Mouse (Mus musculus) cerebellum, postnatal 10 days (tissue): ENCODE measurements around the gene Slc16a10.
A peak's percentile ranks its signal among the peaks of the same experiment; 100 is the strongest.

Source experiments
- DNase-seq, 2 experiments: peaks; one replicate each; pipeline ENCODE4 v3.0.0; 2021; ENCODE audit warnings: mixed read lengths in 2 of 2

The Slc16a10 gene

DNA sequence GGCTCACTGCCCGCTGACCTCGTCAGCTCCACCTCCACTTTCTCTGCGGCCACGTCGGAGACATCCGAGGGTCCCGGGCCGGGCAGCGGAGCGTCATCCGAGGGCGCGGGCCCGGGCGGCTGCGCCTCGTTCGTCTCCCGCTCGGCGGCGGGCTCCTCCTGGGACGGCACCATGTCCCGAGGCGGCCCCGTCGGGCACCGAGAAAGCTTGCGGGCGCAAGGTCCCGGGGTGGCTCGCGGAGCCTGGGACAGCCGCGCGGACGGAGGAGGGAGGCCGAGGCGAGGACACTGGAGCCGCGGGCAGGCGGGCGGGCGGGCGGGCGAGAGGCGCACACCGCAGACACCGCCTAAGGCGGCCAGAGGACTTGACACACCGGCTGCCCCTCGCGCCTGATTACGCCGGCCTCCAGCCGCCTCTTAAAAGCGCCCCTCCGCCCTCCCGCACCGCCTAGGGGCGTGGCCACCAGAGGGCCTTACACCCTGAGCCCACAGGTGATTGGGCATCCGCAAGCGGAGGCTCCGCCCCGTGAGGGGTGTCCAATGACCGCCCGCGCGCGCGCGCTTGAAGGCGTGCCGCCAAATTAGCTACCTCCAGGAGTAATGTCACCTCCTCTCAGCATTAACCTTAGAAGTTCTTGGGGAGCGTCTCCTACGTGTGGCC lies at the start of gene Slc16a10:
Gene Slc16a10, minus strand, starts transcription at position 395 of the 660 bp plus-strand sequence.
- DNase-seq, result peak; percentile 97 to 98

DNA sequence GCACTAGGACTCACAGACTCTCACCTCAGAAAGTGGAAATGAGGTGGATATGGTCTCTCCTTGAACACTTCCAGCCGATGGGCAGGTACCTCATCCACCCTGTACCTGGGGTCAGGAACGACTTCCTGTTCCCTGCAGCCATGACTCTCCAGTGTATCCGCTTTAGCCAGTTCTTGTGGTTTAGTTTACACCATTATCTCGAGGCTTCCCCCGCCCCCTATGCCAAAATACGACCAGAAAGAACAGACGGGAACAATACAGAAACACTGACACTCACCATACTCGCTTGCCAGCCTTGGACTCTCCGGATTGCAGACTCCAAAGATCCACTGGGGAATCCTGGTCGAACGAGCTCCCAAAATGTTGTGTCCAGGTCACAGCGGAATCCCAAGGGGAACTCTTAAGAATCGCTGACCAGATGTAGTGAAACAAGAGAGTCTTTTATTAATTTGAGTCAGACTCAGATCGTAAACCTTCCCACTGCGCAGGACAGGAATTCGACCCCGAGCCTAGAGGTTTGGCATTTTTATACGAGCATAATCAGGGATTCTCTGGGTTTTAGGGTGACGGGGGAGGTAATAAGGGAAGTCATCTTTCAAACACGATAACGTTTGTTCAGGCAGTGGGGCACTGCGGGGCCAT lies 49.4 kb upstream of the Slc16a10 start:
- no peak for DNase-seq

DNA sequence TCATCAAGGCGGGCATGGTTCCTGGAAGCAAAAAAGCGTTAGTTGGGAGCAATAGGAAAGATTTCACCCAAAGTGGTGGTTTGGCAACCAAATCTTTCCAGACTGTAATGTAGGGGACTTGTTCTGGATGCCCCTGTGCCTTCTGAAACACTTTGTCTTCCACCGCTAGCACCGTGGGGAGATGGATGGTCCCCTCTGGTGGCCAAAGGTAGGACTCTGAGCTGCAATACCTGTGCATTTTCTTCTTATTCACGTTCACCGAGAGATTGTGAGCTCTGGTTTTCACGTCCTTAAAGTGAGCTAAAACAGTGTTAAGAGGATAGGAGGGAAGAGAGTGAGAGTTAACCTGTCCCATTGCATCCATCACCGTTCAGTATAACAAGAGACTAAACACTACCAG lies 48.8 kb upstream of the Slc16a10 start:
- DNase-seq, result no peak

DNA sequence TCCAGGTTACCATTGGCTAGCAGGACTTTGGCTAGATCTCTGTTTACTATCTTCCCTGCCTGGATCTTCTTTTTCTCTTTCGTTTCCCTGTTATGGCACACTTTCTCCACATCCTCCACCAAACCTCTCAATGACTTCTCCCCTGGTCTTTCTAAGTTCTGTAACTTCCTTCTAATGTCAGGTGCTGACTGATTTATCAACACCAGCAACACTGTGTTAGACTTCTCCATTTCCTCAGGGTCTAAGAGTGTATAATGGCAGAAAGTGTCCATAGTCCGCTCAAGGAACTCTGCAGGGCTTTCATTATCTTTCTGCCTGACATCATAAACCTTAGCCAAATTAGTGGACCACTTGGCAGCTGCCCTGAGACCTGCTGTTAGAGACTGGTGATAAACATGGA lies 47.6 kb upstream of the Slc16a10 start:
- DNase-seq, result peak in 1 of 2 experiments; percentile 12

DNA sequence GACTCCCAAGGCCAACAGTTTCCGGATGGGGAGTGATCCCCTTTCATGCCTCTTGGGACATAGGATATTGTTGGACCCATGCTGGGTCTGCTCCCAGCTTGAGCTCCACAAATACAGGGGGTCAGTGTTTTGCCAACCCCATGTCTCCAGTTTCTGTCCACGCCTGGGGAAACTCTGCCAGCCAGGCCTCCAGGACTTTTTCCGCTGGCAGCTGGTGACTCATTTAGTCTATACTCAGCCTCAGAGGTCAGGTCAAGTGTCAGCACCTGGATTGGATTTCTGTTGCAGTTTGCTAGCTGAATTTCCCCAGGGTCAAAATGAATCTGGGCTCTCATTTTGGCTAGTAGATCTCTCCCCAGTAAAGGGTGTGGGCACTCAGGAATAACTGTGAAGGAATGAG lies 46.8 kb upstream of the Slc16a10 start:
- no peak for DNase-seq

DNA sequence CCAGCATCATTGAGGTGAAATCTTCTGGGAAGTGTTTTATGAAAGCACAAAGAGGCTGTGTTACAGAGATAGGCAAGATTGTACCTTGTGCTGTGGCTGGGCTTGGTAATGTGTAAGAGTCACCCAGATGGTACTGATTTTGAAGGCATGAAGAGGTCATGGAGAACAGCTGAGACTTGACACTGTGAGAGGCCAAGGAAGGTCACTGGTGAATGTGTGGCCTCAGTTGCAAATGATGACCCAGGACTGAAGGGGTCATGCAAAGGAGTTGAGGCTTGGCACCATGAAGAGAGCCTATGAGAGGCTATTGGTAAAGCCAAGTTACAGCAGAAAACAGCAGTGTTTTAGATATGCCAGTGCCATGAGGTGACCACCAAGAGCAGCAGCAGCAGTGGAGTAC lies 43.9 kb upstream of the Slc16a10 start:
- DNase-seq, result no peak

DNA sequence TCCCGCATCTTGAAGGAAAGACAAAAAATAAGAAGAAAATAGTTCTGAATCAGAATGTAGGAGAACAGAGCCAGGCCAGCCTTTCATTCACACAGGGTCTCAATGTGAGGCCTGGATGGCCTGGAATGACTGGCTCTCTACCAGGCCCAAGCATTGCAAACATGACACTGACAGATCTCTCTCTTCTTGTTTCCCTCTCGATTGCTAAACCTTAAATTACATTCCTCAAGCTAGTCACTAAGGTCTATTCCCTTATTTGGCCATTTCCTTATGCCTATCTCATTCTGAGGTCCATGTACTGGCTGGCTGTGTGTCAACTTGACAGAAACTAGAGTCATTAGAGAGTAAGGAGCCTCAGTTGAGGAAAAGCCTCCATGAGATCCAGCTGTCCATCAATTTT lies 38.0 kb upstream of the Slc16a10 start:
- DNase-seq, result no peak

DNA sequence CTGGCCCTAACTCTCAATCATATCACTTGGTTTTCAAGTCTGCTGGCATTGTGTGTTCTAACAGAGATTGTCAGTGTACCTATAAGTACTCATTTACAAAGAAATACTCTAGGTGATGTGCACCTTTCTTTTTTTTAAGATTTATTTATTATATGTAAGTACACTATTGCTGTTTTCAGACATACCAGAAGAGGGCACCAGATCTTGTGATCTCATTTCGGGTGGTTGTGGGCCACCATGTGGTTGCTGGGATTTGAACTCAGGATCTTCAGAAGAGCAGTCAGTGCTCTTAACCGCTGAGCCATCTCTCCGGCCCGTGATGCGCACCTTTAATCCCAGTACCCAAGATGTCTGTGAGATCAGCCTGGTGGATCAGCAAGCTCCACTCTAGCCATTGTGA lies 37.1 kb upstream of the Slc16a10 start:
- no peak for DNase-seq

DNA sequence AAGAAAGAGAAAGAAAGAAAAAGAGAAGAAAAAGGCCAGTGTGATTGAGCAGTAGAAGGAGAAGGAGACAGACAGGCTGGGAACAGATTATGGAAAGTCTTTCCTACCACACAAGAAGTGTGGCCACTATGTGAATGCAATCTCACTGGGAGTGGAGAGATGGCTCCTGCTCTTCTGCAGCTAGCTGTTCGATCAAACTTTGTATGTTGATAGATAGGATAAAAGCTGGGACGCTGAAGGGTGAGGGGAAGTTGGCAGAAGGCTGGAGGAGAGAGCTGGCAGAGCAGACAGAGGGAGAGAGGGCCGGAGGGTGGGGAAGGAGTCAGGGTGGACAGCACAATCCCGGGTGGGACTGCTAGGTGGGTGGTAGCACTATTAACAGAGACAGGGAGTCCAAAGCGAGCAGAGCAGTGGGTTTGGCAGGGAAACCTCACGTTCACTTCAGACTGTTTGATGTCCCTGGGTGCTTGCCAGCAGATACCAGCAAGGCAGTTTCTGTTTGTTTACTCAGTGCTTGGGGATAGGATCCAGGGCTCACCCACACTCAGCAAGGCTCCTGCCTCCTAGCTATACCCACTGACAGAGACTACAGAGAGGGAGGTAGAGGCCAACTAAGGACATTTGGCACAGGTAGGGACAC lies 35.4 kb upstream of the Slc16a10 start:
- peak; percentile 54 for DNase-seq

DNA sequence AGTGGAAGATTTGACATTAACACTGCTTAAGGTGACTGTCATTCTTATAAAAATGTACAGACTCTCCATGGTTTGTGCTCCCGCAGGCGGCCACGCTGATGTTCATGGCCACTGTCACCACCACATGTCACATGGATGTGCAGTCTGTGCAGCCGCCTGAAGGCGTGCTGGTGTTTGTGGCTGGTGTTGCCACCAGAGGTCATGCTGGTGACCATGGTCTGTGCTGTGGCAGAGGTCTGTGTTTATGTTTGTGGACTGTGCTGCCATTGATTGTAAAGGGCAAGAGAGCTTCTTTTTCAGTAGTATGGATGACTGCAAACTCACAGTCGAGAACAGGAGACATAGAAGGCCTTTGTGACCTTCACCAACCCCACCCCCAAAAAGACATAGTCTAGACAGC lies 30.1 kb upstream of the Slc16a10 start:
- no peak for DNase-seq

DNA sequence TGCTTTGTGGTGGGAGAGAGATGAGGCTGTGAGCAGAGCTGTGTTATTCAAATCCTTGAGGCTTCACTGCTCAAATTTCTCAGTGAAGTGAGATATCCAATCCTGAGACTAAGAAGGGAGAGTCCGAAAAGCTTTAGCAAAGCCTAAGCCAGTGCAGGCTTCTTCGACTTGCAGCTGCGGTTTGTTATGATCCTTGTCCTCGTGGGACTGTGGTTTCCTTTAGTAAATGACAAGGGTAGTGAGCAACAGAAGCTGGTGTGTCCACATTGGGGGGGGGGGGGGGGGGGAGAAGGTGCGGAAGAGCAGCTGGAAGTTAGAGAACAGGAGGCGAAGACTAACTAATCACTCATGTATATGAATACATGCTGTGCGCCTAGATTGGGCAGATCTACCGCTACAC lies 29.2 kb upstream of the Slc16a10 start:
- no peak for DNase-seq

DNA sequence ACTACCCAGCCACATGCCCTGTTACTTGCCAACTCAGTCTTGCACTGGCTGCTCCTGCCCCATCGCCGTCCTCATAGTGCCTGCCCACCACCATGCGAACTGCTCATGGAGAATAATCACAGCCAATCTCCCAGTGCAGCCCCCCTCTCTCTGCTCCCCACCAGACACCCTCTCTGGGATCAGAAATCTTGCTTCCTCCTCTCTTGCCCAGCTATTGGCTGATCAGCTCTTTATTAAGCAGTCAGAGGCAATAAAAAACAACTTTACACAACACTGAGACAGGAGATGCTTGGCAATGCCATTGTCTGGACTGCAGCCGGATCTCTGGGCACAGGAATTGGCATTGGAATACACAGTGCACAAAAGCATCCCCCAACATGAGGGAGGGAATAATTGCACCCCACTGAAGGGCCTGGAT lies 28.1 kb upstream of the Slc16a10 start:
- DNase-seq, result peak; percentile 56 to 59

DNA sequence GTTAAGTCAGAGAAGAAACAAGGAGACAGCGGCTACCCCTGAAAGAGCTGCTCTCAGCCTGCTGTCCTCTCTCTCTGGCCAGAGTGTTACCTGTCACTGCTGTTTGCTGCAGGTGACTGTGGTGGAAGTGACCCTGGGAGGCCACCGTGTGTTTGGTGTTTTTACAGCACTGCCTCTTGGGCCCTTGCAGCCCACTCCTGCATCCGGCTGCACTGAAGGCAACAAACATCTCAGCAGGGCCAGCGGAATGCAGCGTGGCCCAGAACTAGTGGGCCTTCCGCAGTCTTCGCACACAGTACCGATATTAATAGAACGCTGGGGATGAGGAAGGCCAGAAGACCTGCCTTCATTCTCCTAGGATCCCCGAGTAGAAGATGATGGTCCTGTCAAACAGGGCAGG lies 27.5 kb upstream of the Slc16a10 start:
- no peak for DNase-seq

DNA sequence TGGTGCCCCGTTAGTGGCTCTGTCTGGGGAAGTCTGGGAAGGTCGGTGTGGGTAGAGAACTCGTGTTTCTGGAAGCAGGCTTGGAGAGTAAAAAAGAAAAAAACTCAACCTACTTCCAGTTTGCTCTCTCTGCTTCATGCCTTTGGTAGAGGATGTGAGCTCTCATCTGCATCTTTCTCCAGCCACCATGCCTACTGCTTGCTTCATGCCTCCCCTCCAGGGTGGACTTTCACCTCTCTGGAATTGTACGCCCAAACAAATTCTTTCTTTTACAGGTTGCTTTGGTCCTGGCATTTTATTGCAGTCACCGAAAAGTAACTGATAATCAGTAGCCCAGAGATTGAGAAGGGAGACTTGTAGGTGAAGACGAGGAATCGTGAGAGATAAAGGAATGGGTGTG lies 27.0 kb upstream of the Slc16a10 start:
- DNase-seq, result no peak

DNA sequence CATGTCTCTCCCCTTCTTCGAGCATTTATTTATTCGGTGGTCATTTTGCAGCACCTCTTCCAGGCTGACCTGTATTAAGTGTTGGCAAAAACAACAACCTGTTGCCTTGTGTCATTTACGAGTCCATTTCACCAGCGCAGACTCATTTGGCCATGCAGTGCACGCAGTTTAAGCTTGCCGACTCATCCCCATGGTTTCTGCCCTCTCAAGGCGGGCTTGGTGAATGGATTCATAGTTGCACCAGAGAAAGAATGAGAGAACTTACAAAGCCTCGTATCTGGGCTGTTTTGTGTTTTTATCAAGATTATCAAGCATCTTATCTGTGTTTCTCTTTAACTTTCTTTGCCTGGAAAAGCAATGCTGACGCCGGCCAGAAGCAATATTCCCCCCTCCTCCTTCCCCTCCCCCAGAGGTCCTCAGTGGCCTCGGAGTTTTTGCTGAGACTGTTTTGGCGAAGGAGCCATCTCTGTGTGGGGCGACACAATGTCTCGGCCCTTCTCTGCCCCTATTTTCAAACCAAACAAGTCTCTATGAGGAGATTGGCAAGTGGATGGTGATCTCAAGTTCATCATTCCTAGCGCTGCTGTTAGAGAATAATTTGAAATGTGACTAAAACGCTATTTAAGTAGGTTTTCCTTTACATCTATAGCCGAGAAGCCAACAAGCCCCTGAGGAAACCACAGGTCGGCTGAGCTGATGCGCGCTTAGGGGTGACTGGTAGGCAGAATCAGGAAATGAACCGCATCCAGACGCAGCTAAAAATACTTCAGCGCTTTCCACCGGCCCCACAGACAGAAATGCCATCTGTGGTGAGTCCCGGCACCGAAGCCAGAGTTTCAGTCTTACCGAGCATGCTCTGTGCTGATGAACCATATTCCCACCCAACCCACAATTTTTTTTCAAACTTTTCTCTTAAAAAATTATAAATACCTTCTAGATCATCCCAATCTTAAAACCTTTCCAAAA lies 22.6 kb upstream of the Slc16a10 start:
- DNase-seq, result no peak

DNA sequence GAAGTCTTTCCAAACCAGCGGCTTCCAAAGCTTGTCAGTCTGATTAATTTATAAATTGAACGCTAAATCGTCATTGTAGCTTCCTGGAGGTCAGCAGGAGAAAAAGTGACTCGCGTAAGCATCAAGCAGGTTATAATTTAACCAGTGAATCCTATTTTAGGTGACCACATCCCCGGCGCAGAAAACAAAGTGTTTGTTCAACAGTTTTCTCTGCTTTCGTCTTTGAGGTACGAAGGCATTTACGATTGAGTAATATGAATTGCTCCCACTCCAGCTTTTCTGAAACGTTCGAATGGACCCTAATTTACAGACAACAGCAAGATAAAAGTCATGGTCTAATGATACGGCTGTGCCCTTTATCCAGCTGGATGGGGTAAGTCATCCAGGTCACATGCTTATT lies 21.9 kb upstream of the Slc16a10 start:
- no peak for DNase-seq

DNA sequence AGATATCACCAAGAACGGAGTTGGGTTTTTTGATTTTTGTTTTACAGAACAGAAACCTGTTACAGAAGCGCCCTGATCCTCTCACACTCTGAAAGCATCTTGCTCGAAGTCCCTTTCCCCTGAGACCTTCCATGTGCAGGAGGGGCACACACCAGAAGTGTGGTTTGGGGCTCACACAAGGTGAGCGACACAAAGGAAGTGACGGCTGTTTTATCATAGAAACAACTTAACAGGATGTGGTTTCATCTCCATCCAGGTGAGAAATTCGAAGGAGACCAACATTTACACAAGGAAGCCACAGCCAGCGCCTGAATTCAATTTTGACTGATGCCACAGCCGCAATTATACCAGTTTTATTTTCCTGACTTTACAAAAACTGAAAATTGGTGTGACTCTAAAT lies 21.3 kb upstream of the Slc16a10 start:
- DNase-seq, result no peak

DNA sequence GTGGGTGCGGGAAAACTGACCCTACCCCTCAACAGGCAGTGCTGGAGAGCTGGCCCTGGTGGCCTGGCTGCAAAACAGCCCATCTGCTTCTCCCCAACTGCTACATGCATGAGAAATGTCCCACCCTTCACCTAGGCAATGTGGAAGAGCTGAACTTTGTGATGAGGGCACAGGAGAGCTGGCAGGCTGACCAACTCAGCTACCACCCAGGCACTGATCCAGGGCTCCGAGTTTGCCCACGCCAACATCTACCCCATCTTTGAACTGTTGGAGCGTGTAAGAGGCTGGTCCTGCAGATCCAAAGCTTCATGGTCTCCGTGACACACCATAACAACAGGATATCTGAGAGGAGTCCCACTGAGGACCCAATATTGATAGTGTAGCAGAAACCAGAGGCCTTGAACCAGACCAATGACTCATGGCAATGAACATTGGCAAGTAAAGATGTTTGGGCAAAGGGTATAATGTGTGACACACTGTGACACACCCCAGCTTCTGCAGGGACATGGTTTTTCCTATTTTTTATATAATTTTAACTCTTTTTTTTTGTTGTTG lies 19.7 kb upstream of the Slc16a10 start:
- DNase-seq, result peak; percentile 65 to 72

DNA sequence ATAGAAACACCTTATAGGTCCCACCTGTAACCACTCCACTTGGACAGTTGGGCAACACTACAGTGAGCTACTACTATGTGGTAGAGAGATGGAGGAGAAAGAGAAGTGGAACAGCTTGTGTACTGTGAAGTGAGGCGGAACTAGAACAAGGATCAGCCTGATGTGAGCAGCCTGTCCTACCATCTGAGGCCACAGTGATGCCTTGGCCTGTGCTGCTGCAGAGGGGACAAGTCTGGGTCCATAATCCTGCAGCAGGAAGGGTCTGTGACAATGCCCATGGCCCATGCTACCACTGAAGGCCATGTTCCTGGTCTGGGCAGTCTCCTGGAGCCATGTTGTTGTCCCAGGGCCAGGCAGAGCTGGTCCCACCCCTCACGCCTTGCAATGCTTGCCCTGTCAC lies 19.2 kb upstream of the Slc16a10 start:
- no peak for DNase-seq

DNA sequence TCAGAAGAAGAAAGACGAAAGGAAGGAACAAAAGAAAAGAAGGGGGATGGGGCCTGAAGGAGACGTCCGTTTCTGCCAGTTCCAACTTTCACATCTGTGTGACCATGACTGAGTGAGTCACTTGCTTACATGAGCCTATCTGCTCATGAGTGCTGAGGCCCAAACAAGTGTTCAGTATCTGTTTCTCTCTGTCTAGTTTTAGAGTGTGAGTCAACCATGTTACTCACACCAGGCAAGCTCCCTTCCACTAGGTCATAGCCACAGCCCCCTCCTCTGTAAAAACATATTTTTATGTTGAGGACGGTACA lies 10.4 kb upstream of the Slc16a10 start:
- DNase-seq, result no peak

DNA sequence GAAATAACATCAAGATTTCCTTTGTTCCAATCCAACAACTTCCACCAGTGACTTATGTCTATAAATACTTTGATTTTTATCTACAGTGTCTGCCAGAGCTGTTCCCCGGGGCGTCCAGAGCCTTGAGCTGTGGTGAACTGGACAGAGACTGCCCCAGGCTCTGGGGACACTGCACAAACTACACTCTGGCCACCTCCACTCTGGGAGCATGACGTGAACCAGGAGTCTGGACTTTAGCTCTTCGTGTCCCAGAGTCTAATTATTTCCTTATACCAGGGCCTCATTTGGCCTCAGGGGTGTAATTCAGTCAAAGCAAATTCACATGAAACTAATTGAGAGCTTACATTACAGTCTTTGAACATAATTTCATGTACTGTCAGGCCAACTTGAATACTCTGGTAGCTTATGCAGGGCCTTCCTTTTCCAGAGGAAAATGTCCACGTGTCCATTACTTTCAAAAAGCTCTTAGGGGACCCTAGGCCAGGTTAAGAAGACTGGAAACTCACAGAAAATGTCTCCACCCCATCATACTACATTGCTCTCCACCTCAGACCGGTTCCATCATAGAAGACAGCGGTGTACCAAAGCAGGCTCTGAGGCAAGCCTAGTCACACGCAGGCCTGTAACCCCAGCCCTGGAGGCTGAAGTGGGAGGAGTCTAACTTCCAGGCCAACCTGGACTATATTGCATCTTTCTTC lies 9.9 kb upstream of the Slc16a10 start:
- no peak for DNase-seq

DNA sequence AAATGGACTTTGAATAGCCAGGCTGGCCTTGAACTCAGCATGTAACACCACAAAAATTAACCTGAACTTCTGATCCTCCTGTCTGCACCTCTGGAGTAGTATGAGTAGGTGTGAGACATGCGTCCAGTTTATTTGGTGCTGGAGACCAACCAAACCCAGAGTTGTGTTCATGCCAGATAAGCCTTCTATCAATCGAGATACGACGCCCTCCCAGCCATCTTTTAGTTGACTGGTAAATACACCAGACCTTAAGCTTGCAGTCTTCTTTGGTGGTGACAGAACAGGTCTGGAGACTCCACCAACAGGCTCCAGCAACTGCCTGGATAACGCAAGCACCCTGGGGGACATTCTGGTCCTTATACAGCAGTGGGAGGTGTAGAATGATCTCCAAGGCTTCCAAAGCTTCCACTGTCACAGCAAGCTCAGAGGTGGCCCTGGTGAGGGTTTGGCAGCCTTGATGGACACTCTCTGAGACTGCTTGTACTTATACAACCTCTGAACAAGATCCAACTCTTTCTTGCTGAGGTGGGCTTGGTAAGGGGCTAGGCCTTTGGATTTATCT lies 7.6 kb upstream of the Slc16a10 start:
- no peak for DNase-seq
